Mouse (Mus musculus) testis, adult 2 months (tissue): Measurements from ENCODE around the gene Olfm3.

ENCODE experiments used
- CTCF ChIP-seq: fragments of 200-500 bp; IDR thresholded peaks from 2 replicates; pipeline ENCODE4 v1.5.1; 2012; ENCODE audit warnings: low read depth, mild to moderate bottlenecking, inconsistent platforms, low read length, moderate library complexity; ENCODE audit not compliant: control insufficient read depth, insufficient read depth, insufficient replicate concordance
- POLR2A ChIP-seq: fragments of 200-500 bp; IDR thresholded peaks from 2 replicates; pipeline ENCODE4 v1.6.1; 2012; ENCODE audit warnings: low read depth, mild to moderate bottlenecking, inconsistent platforms, low read length, moderate library complexity; ENCODE audit not compliant: control insufficient read depth

GRCm38 (mm10) chr3:115088281-115088680 lies 184.4 kb downstream of the Olfm3 start:
- TF ChIP-seq POLR2A: no peak
- no peak for TF ChIP-seq CTCF
